Mouse (Mus musculus) MN1 (cell line): Measurements from ENCODE around the gene Fbf1.
"Not testable (repeated sequence)": the region's sequence is repeated elsewhere in the genome, so short reads cannot be mapped to it uniquely, and the experiment has no call there.

Experiments
- DNase-seq: peaks from one replicate; pipeline ENCODE4 v3.0.0-alpha.2; 2016; ENCODE audit warnings: low spot score

Gene Fbf1

GRCm38 (mm10) chr11:116133497-116133896 is 34.5 kb downstream of the Fbf1 start:
- peak; percentile 41 for DNase-seq

- DNase-seq, result peak; percentile 53
Measured at GRCm38 (mm10) chr11:116132366-116133333, 35.3 kb downstream of the Fbf1 start.

DNA sequence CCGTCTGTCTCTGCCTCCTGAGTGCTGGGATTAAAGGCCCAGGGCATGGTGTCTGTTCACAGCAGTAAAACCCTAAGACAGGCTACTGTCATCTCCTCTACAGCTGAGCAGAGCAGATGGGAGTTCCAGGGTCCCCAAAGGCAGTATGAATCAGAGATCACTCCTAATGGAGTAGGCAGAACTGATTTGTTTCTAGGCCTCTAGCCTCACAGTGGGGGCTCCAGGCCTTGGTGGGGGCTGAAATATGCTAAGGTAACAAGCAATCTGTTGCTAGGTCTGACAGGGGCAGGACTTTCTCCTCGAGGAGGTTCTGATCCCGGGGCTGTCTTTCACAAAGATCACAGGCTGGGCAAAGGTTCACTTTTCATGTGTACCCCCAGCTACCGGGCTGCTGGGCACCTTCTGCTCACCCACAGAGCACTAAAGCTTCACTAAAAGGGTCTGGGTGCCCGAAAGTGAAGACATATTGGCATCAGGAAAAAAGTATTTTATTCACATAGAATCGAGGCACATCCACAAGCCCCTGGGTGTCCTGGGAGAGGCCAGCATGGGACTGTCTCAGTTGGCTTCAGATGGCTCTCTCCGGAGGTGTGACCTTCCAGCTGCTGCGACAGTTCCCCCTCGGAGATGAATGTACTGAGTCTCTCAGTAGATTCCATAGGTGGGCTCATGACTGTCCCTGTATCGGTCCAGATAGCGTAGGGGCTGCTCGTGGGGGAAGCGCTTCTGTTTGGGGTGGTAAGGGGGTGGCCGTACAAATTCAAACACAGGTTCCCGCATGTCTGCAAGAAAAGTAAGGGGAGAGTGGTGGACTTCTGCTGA is 36.4 kb downstream of the Fbf1 start:
- DNase-seq, result no peak

DNA sequence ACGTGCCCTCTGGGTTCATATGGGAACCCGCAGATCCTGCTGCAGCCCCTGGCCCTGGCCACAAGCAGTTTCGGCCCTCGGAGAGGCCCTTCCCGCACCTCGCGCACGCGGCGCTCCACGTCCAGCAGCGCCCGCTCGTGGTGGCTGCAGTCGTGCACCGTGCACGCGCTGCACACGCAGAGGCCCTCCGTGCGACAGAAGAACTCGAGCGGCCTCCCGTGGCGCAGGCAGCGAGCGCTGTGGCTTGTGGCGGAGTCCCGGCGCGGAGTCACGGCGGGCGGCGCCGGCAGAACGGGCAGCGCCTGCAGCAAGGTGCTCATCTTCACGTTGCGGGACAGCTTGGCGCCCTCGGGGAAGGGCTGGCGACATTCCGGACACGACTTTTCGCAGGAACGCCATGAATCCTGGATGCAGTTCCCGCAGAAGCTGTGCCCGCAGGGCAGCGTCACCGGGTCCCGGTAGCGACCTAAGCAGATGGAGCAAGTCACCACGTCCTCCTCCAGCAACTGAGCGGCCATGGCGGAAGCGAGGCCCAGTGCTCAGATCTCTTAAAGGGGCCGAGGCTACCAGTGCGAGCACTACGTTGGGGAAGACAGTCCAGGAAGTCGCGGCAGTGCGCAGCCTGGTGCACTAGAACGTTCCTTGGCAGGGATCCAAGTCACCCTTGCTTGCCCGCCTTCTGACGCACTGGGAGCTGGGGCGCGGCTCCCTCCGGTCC is 37.3 kb downstream of the Fbf1 start, which contains the start of gene Trim65:
TSS of gene Trim65 (minus strand) at position 641 of the 718 bp plus-strand sequence.
- peak; percentile 92 for DNase-seq

DNA sequence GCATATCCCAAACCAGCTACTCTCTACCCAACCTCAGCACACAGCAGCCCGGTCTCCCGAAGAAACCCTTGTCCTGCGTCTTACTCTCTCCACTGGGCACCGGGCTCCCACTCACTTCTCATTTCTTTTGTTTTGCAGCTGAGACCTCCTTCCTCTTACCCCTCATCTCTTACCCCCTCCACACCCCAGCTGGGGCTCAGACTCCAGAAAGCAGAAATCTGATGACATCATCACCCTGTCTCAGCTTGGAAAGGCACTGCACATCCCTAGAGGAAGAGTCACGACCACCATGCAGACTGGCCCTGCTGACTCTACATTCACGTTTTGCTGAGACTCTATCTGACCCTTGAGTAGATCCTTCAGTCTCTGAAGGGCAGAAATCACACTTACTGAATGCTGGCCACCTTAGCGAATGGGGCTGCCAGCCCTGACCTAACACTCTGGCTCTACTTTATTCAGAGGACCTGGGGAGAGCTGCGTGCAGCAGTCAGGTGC is 37.9 kb downstream of the Fbf1 start:
- peak; percentile 16 for DNase-seq

DNA sequence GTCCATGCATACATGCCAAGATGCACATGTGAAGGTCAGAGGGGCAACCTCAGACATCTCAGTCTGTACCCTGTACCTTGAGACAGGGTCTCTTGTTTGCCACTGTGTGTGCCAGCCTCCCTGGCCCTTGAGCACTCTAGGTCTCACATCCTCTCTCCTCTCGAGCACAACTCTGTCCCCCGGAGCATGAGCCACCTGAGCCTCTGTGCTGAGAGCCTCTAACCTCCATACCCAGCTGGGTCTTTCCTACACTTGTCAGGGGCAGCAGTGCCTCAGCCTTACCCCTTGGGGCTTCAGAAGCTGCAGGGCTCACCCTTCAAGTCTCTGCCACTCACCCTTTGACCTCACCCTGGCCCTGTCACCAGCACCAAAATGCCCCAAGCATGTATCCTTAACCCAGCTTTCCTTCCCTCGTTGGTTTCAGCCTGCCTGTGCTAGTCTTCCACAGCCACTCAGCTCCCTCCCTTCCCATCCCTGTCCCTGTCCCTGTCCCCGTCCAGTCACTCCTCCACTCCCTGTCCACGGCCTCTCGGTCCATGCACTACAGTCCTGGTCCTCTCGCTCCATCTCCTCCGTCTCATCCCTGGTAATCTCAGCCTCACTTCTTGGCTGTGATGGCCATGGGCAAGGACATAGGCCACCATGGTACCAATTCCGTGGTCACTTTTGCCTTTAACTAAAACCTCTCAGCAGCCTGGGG is 38.7 kb downstream of the Fbf1 start:
- no peak for DNase-seq

- no peak for DNase-seq
Measured at GRCm38 (mm10) chr11:116127986-116128385, 40.0 kb downstream of the Fbf1 start.

GRCm38 (mm10) chr11:116127156-116127980 is 40.6 kb downstream of the Fbf1 start, which contains the start of gene Trim47:
Trim47 (minus strand) TSS chr11:116127210.
- DNase-seq, result no peak

DNA sequence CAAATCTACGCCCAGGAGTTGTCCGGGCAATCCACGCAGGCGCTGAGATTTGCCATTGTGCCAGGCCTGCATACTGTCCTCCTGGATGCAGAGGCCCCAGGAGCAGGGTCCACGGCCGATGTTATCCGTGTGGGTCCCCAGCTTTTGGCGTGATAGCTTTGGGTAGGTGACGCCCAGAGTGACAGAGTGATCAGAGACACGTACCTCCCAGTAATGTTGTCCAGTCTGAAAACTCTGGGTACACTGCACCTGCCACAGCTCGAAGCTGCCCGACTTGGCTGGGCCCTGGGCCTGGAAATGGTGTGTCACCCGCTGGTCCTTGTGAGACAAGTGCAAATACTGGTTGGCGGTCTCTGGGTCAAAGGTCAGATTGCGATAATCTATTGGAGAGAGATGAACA is 41.7 kb downstream of the Fbf1 start:
- DNase-seq, result no peak

DNA sequence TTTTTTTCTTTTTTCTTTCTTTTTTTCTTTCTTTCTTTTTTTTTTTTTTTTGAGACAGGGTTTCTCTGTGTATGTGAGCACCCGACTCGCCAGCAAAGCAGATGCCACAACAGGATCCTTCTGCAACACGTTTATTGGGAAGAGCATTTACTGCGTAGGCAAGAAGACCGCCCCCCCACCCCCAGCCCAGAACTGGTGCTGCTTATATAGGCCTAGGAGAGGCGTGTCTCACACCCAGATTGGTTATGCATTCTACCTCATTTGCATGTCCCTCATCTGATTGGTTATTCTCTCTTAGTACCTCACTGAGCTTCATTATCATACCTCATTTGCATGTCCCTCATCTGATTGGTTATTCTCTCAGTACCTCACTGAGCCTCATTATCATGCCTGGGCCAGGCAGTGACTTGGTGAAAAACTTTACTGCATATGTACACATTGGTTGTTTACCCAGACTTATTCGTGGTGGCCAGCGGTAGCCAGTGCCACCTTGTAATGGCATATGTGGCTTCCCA is 46.2 kb downstream of the Fbf1 start:
- not testable (repeated sequence) for DNase-seq

- no peak for DNase-seq
Measured at GRCm38 (mm10) chr11:116117819-116118218, 50.1 kb downstream of the Fbf1 start.

DNA sequence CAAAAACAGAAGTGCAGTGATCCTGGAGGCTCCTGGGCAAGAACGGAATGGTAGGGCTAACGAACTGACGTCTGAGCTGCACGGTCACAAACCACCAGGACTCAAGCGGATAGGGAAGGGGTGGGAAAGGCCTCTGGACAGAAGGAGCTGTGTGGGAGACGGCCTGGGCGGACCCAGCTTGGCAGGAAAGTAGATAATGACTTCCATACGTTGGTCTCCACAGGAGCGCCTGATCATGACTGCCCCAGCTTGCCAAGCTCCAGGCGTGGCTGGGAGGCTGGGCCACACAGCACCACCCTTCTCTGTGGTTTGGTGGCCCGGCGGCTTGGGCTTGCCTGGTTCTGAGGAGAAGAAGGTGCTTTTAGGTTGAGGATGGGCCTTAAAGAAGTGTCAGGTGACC is 50.7 kb downstream of the Fbf1 start:
- no peak for DNase-seq

- DNase-seq, result no peak
Measured at GRCm38 (mm10) chr11:116111611-116112203, 56.3 kb downstream of the Fbf1 start.

DNA sequence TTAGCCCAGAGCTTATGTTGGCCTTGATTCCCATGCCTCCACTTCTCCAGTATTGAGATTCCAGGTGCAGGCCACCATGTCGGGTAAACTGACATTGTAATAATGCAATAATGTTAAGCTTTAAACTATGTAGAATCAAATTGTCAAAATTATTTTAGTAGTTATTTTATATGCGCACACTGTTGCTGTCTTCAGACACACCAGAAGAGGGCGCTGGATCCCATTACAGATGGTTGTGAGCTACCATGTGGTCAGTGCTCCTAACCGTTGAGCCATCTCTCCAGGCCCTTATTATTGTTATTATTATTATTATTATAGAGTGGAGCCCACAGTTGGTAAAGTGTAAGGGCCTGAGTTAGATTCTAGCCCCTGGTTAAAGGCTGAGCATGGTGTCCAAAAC is 56.9 kb downstream of the Fbf1 start:
- no peak for DNase-seq

DNA sequence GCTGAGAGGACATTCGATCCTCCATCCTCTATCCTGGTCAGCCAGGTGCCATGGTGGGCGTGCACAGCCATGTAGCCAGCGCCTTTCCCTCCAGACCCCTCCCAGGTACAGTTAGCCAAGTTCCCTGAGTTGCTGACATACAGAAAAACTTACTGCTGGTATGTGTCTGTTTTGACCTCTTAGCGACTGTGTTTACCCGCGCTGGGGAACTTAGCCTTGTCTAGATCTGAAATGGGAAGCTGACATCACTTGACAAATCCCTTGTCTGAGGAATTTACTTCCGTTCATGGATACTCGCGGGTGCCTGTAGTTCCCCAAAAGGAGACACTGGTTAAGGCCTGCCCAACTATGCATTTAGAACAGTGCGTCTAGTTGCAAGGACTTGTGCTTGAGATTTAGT is 57.4 kb downstream of the Fbf1 start:
- peak; percentile 34 for DNase-seq

- peak; percentile 83 for DNase-seq
Measured at GRCm38 (mm10) chr11:116110131-116110530, 57.8 kb downstream of the Fbf1 start.

GRCm38 (mm10) chr11:116109441-116110081 is 58.4 kb downstream of the Fbf1 start:
- peak; percentile 67 for DNase-seq

DNA sequence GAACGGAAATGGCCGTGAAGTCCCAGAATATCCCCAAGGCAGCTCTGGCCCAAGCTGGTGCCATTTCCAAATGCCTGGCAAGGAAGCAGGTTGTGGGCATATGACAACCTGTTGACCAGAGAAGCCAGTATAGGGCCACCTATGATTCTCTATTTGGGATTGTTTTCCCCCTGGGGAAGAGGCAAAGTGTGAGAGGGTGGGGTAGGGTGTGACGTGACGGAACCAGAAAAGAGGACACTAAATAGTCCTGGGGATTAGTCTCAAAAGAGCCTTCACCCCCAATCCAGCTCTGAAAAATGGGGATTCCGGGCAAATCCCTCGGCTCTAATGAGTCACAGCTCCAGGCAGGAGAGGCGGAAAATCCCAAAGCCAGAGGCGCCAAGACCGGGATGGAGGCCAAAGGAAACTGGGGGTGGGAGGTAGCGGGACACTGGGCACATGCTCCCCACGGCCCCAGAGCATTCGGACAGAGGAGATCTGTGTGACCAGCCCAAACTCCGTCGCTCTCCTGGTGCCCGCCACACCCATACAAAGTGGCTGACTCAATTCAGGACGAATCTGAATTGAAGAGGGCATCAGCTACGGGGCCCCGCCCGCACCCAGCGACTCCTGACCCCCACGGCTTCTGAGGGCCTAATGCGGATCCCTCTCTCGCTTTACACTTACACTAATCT is 59.4 kb downstream of the Fbf1 start:
- DNase-seq, result peak; percentile 74
